Mouse (Mus musculus) intestine, embryonic 16.5 days (tissue): ENCODE results near the gene Senp1. TPM values are rescaled to one million over a fixed set of nuclear protein-coding genes. Genes with fewer than 3 reads are reported as not detected.

Experiments
- ATAC-seq: fragments of 200-750 bp; cut with Nextera tagmentation; 2 replicates; pipeline ENCODE4 v1.8.0; 2017; ENCODE audit warnings: moderate TSS enrichment, moderate library complexity
- H3K27ac ChIP-seq: fragments of 300-500 bp; sonication (generic); 2 replicates; pipeline ENCODE4 v1.5.1; 2014; ENCODE audit warnings: mild to moderate bottlenecking, low read length
- H3K27me3 ChIP-seq: fragments of 300-500 bp; sonication (generic); replicated peaks from 2 replicates; pipeline ENCODE4 v1.6.1; 2014; ENCODE audit warnings: low read length, control low read depth, mixed read lengths; ENCODE audit not compliant: control insufficient read depth, insufficient read depth
- H3K36me3 ChIP-seq: fragments of 300-500 bp; sonication (generic); 2 replicates; pipeline ENCODE4 v1.6.1; 2014; ENCODE audit warnings: low read length, control low read depth; ENCODE audit not compliant: control insufficient read depth, insufficient read depth
- H3K4me1 ChIP-seq: fragments of 300-500 bp; sonication (generic); 2 replicates; pipeline ENCODE4 v1.6.1; 2014; ENCODE audit warnings: low read length, control low read depth, mixed read lengths; ENCODE audit not compliant: control insufficient read depth, insufficient read depth
- H3K4me2 ChIP-seq: fragments of 300-500 bp; sonication (generic); 2 replicates; pipeline ENCODE4 v1.6.1; 2014; ENCODE audit warnings: low read depth, low read length, control low read depth
- H3K4me3 ChIP-seq: fragments of 300-500 bp; sonication (generic); 2 replicates; pipeline ENCODE4 v1.5.1; 2014; ENCODE audit warnings: mild to moderate bottlenecking, low read length
- H3K9ac ChIP-seq: fragments of 300-500 bp; sonication (generic); 2 replicates; pipeline ENCODE4 v1.6.1; 2014; ENCODE audit warnings: low read depth, low read length
- H3K9me3 ChIP-seq: fragments of 300-500 bp; sonication (generic); 2 replicates; pipeline ENCODE4 v1.6.1; 2016; ENCODE audit warnings: low read length, control low read depth; ENCODE audit not compliant: control insufficient read depth
- WGBS: fragments of 180-500 bp; shearing (Covaris S2); extraction: QIAGEN DNeasy Blood & Tissue Kit; methylation state at CpG from one replicate; pipeline ENCODE4 v1.1.7; 2014; 5-methylcytosine and 5-hydroxymethylcytosine counted together
- polyA plus RNA-seq: library from polyadenylated mRNA; unstranded; fragments of >200 nt; fragmentation: Nextera tagmentation; extraction: Ambion mirVana; gene quantifications from 2 replicates; pipeline ENCODE4 v1.2.1, GENCODE M21; 2015

The Senp1 gene
- polyA plus RNA-seq, 1 experiment from 2014 or later: 20.2 TPM

- Histone ChIP-seq H3K4me3 (no peak overlapping the region), H3K4me2 (no peak overlapping the region), H3K27ac (no peak overlapping the region), H3K27me3 (no peaks in the 10 kb centered on the region), H3K9ac (no peak overlapping the region), H3K36me3 (peaks cover 18% of the 10 kb centered on the region), H3K4me1 (no peaks in the 10 kb centered on the region), H3K9me3 (no peaks in the 10 kb centered on the region)
- 87% methylated on average over 9 of the region's 9 CpGs for WGBS
- ATAC-seq: no peak
Observed at GRCm38 (mm10) chr15:98068506-98068905, 25.0 kb downstream of the Senp1 start.

DNA sequence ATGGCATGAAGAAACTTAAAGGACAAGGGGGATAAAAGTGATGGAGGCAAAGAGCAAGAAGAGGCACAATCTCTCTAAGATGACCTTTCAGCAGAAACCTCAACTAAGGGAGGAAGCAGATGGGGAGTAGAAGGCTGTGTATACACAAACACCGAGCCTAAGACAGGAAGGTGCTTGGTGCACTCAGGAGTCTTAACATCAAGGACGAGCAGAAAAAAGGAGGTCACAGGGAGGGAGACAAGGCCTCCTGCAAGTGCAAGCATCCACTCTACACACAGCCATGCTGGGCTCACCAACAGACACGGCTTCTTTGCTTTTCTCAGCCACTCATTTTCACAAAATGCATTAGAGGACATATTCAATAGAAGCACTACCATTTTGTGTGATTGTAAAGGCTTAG lies 26.1 kb downstream of the Senp1 start:
- no peak overlapping the region for H3K4me2 ChIP-seq
- H3K36me3 ChIP-seq: peaks cover 22% of the 10 kb centered on the region
- no peaks in the 10 kb centered on the region for H3K27me3 ChIP-seq
- no peak overlapping the region for H3K27ac ChIP-seq
- 57% methylated on average over 3 of the region's 3 CpGs for WGBS
- no peaks in the 10 kb centered on the region for H3K4me1 ChIP-seq
- no peak overlapping the region for H3K9ac ChIP-seq
- no peak for ATAC-seq
- no peaks in the 10 kb centered on the region for H3K9me3 ChIP-seq
- H3K4me3 ChIP-seq: no peak overlapping the region

DNA sequence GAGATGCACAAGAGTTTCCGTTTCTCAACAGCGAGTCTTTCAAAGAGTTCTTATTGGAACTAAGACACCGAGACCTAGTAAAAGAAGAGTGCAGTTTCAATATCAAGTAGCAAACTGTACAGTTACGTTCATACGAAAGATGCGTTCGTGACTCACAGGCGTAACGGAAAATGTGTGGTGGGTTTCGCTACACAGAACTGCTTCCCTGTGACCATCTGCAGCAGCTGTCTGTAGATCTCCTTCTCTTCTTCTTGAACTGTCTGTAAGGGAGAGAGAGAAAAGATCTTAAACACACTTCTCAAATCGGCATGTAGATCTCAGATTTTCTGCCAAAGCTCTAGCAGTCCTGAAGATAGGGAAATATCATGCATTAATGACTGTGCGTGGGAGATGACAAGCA lies 26.9 kb downstream of the Senp1 start:
- Histone ChIP-seq H3K4me2 (no peak overlapping the region), H3K4me3 (no peak overlapping the region), H3K36me3 (peaks cover 22% of the 10 kb centered on the region), H3K4me1 (no peaks in the 10 kb centered on the region), H3K9ac (no peak overlapping the region), H3K27me3 (no peaks in the 10 kb centered on the region), H3K9me3 (no peaks in the 10 kb centered on the region), H3K27ac (no peak overlapping the region)
- 96% methylated on average over 12 of the region's 12 CpGs for WGBS
- no peak for ATAC-seq

DNA sequence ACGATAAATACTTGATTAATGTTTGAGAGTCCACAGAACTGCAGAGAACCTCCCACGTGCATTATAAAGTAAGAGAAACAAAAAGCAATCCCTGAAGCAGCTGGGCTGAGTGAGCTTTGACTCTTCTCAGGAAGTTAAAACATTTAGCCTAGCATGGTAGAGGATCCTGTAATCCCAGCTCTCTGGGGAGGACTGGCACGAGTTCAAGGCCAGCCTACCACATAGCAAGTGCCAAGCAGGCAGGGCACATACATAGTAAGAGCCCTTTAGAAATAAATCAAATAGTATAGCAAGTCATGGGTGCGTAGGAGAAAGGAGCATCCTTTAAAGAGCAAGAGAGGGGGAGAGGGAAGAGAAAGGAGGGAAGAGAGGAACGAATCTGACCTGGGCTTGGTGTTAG lies 27.7 kb downstream of the Senp1 start:
- peaks cover 22% of the 10 kb centered on the region for H3K36me3 ChIP-seq
- H3K27ac ChIP-seq: no peak overlapping the region
- H3K4me1 ChIP-seq: no peaks in the 10 kb centered on the region
- no peak overlapping the region for H3K4me3 ChIP-seq
- ATAC-seq: no peak
- H3K4me2 ChIP-seq: no peak overlapping the region
- H3K27me3 ChIP-seq: no peaks in the 10 kb centered on the region
- H3K9ac ChIP-seq: no peak overlapping the region
- H3K9me3 ChIP-seq: no peaks in the 10 kb centered on the region
- 87% methylated on average over 5 of the region's 5 CpGs for WGBS

DNA sequence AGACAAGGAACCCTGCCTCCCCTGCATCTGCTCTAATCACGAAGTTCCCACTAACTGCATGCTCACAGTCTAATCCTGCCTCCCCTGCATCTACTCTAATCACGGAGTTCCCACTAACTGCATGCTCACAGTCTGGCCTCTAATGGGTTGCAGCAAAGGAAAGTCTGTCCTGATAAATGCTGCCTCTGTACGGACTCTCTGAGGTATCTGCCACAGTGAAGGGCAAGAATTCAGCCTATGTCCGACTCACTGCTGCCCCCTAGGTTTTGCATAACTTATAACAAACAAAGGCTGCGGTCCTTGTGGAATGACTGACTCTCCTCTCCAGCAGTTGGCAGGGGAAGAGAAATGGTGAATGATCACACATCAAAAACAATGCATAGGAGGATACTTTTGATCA lies 38.3 kb downstream of the Senp1 start:
- H3K9ac ChIP-seq: no peak overlapping the region
- H3K36me3 ChIP-seq: peaks cover 16% of the 10 kb centered on the region; the same call in 1 of the 2 replicates
- H3K4me2 ChIP-seq: no peak overlapping the region
- H3K27me3 ChIP-seq: no peaks in the 10 kb centered on the region
- no peaks in the 10 kb centered on the region for H3K4me1 ChIP-seq
- ATAC-seq: no peak
- no peak overlapping the region for H3K4me3 ChIP-seq
- WGBS: 33% methylated on average over 5 of the region's 5 CpGs
- no peak overlapping the region for H3K27ac ChIP-seq
- H3K9me3 ChIP-seq: no peaks in the 10 kb centered on the region

DNA sequence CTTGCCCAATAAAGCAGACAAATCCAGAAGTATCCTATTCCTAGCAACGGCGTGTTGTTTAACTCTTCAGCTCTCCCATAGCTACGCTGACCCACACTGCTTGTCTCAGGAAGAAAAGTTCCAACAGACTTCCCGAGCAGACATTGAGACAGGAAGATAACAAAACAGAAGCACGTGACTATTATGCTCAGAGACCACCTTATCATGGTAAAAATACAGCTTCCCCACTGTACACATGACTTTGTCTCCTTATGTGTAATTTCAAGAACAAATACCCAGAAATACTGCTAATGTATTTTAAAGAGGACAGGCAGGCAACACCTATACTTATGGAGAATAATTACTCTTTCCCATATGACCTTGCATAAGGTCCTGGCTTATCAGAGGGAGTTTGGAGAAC lies 41.9 kb downstream of the Senp1 start:
- H3K9ac ChIP-seq: no peak overlapping the region
- ATAC-seq: no peak
- H3K36me3 ChIP-seq: peaks cover 22% of the 10 kb centered on the region; the same call in 1 of the 2 replicates
- H3K4me3 ChIP-seq: no peak overlapping the region
- H3K9me3 ChIP-seq: no peaks in the 10 kb centered on the region
- H3K27me3 ChIP-seq: no peaks in the 10 kb centered on the region
- no peak overlapping the region for H3K4me2 ChIP-seq
- no peak overlapping the region for H3K27ac ChIP-seq
- no peaks in the 10 kb centered on the region for H3K4me1 ChIP-seq
- WGBS: 94% methylated on average over 5 of the region's 5 CpGs

DNA sequence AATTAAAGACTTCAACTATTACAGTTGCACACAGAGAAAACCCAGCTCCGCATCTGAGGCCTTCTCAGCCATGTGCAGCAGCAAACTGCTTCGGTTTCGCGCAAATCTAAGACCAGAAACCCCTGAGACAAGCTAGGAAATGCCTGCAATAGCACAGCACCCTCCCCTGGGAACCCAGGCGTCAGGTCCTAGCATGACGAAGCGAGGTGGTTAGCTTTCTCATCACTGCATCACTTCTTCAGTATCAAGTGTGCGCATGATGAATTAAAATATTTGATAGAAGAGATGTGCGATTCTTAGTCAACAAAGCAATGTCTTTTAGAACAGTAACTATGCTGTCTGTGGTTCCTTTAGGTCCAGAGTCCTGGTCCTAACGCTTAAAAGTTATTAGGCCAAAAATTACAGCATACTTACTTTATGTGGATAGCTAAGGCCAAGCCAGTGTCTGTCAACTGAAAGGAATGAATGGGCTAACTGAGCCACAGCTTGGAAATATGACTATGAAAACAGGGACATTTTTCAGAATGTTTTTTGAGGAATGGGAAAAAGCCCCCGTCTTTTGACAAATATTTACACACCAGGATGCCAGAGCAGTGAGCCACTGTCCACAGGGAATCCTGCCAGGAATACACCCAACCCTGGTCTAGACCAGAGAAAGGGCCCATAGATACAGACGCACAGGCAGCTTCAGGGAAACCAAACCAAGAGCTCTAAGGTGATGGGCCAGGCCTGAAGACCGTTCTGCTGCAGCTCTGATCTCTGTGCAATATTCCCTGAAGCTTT lies 44.4 kb downstream of the Senp1 start:
- peaks cover 29% of the 10 kb centered on the region for H3K36me3 ChIP-seq
- H3K9me3 ChIP-seq: no peaks in the 10 kb centered on the region
- ATAC-seq: no peak
- H3K4me2 ChIP-seq: no peak overlapping the region
- no peaks in the 10 kb centered on the region for H3K27me3 ChIP-seq
- WGBS: 89% methylated on average over 13 of the region's 13 CpGs
- no peak overlapping the region for H3K9ac ChIP-seq
- H3K4me3 ChIP-seq: no peak overlapping the region
- H3K27ac ChIP-seq: no peak overlapping the region
- no peaks in the 10 kb centered on the region for H3K4me1 ChIP-seq

GRCm38 (mm10) chr15:98044387-98044786 lies 49.2 kb downstream of the Senp1 start:
- no peak for ATAC-seq
- no peak overlapping the region for H3K4me3 ChIP-seq
- no peaks in the 10 kb centered on the region for H3K27me3 ChIP-seq
- peaks cover 30% of the 10 kb centered on the region for H3K36me3 ChIP-seq
- no peak overlapping the region for H3K4me2 ChIP-seq
- H3K4me1 ChIP-seq: no peaks in the 10 kb centered on the region
- H3K9ac ChIP-seq: no peak overlapping the region
- H3K27ac ChIP-seq: no peak overlapping the region
- 95% methylated on average over 5 of the region's 5 CpGs for WGBS
- no peaks in the 10 kb centered on the region for H3K9me3 ChIP-seq

DNA sequence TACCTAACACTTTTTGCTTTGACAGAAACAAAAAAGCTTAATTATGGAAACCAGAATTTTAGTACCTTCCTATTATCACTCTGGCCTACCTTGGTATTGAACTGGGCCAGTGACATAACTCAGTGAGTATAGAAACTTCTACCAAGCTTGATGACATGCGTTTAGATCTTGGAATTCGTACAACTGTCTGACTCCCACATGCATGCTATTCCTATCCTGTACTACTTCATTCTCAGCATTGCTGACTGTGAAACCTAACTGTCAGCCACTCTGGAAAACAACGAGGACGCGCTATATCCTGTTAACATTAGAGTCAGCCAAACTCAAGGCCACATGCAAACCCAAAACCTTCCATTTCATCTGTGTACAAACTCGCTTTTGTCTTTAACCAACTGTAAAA lies 49.6 kb downstream of the Senp1 start:
- no peak overlapping the region for H3K9ac ChIP-seq
- H3K27me3 ChIP-seq: no peaks in the 10 kb centered on the region
- no peak overlapping the region for H3K27ac ChIP-seq
- no peak overlapping the region for H3K4me3 ChIP-seq
- H3K36me3 ChIP-seq: peaks cover 30% of the 10 kb centered on the region
- no peak overlapping the region for H3K4me2 ChIP-seq
- ATAC-seq: no peak
- 87% methylated on average over 6 of the region's 6 CpGs for WGBS
- H3K4me1 ChIP-seq: no peaks in the 10 kb centered on the region
- H3K9me3 ChIP-seq: no peaks in the 10 kb centered on the region

DNA sequence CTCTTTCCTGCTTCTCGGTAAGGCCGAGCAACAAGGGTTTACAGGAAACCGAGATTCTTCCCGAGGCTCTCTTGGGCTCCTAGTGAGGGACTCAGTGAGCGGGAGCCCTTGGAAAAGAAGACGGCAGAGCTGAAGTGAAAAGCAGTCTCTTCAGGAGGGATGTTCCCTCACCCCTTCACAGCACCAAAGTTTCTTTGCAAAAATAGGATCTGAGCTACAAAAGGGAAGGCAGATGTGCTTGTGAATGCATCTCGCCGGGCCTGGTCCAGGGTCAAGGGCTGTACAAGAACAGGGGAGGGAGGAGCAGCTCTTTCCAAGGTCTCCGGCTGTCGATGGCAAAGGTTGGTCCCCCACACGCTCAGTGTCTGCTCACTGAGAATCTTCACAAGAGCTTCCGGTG lies 51.0 kb downstream of the Senp1 start:
- peaks cover 30% of the 10 kb centered on the region for H3K36me3 ChIP-seq
- no peak overlapping the region for H3K9ac ChIP-seq
- H3K4me1 ChIP-seq: no peaks in the 10 kb centered on the region
- WGBS: 90% methylated on average over 12 of the region's 12 CpGs
- no peak overlapping the region for H3K4me2 ChIP-seq
- H3K27me3 ChIP-seq: no peaks in the 10 kb centered on the region
- no peak overlapping the region for H3K4me3 ChIP-seq
- no peak overlapping the region for H3K27ac ChIP-seq
- no peak for ATAC-seq
- H3K9me3 ChIP-seq: no peaks in the 10 kb centered on the region
